Mouse (Mus musculus): ENCODE results near the gene Ikbke.

The Ikbke gene

DNA sequence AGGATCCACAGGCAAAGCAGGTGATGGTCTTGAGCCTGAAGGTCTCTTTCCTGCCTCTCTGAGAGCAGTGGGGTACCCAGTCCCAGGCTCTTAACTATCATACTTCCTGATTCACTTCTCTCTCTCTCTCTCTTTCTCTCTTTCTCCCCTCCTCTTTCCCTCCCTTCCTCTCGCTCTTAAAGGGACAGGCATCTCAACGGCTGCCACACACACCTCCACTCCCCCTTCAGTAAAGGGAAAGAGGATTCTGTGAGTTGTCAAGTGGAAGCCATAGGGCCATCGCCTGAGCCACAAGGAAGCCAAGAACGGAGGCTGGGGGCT is at the start of gene Ikbke:
Gene Ikbke, minus strand, starts transcription at position 151 of the 321 bp plus-strand sequence.
- DNase-seq: no peak

DNA sequence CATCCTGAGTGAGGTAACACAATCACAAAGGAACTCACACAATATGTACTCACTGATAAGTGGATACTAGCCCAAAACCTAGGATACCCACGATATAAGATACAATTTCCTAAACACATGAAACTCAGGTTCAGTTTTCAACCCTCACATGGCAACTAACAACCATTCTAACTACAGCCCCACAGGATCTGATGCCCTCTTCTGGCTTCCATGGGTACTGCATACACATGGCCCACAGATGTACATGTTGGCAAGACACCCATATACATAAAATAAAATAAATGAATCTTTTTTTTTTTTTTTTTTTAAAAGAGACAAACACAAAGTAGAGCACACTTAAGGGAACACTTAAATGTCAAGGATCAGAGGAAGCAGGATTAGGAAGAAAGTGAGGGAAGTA is 49.7 kb upstream of the Ikbke start:
- DNase-seq: peak; percentile 73

DNA sequence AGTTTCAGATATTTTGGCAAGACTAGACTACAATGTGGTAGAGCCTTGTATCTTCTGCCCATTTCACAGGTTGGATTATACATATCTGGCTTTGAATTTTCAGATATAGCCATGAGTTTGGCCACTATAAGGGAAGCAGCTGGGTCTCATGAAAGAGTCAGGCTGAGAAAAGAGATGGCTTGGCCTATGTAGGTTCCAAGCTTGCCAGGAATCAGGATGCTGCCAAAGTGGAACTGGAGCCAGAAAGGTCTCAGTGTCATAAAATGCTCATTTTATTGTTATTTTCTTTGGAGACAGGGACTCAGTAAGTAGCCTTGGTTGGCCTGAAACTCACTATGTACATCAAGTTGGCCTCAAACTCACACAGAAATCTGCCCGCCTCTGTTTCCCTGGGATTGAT is 47.8 kb upstream of the Ikbke start:
- DNase-seq: peak; percentile 58

DNA sequence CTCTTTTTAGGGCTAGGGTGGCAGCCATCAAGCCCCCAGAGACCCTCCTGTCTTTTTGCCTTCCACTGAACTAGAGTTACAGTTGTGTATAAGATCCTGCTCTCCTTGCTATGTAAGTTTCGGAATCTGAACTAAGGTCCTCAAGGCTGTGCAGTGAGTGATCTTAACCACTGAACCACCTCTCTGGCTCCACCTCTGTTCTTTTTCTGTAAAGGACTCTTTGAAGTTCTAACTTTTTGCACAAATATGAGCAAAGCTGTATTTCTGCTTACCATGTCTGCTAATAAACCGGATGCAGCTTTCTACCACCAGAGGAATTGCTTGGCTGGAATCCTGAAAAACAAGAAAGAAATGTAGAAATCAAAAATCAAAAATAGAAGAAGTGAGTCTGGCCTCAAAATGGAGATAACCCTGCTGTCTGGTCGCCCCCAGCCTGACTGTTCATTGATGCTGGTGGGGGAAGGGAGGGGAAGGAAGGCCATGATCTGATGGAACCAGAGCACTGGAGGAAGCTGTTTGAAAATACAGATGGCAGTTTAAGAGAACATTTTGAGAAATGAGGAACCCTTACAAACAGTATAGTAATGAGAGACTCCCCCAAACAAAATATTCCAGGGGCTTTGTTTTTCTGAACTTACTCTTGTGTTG is 45.5 kb upstream of the Ikbke start:
- DNase-seq: no peak

DNA sequence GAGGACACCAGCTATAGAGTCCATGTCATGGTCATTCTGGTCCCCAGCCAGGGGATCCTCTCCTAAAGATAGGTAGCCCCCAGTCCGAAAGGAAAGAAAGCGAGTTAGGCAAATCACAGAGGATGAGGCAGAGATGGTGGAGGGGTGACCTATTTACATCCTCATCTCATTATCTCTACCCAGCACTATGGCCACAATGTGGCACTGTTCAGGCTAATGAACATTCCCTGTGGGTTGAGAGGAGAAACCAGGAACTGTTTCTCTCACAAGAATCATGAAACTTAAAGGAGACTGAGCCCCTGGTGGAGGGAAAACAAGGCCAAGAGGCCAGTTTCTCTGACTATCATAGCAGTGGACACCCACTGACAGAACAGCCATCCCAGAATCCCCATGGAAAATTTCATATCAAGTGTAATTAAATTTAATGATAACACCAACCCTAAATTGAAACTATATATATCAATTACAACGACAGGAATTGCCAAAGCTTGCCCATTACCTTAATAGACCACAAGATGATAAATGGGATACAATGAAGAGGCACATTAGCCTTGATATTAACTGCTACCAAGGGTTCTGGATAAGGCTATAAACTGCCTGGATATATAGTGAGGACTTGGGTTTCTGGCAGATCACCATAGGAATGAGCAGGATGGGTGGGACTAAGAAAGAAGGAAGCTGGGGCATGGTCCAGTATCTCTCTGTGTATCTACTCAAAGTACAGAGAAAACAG is 40.4 kb upstream of the Ikbke start:
- no peak for DNase-seq

DNA sequence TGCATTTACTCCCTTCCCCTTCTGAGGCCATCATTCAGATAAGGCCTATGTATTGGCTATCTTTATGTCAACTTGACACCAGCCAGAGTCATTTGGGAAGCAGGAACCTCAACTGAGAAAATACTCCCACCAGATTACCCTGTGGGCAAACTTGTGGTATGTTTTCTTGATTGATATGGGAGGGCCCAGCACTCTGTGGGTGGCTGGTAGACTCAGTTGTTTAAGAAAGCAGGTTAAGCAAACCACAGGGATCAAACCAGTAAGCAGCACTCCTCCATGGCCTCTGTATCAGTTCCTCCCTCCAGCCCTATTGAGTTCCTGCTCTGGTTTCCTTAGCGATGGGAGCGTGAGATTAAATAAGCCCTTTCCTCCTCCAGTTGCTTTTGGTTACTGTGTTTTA is 39.0 kb upstream of the Ikbke start:
- DNase-seq: no peak

DNA sequence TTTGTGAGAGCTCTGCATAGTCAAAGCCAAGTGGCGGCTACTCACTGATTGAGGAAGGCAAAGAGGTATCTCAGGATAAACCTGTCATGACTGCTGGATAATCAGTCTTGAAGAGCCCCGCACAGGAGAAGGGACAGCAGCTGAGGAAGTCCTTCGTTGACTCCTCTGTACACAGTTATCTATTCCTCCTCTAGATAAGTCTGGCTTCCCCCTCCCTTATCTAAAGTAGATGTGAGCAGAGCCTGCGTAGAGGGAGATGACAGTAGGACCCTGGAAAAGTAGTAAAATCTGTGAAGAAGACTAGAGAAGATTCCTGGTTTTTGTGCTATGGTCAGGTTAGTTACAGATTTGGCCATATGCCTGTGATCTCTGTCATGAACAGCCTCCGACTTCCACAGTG is 38.2 kb upstream of the Ikbke start:
- no peak for DNase-seq

DNA sequence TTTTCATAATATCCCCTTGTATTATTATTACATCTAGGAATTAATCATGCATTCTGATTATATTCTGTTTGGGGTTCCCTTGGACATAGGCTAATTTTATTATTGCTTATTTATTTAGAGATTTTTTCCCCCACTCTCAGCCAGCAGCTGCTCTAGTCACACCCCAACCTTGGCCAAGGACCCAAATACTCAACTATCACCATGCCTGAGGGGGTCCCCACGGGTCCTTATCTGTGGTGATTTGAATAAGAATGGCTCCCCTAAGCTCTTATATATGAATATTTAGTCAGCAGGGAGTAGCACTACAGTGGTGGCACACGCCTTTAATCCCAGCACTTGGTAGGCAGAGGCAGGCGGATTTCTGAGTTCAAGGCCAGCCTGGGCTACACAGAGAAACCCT is 31.9 kb upstream of the Ikbke start:
- DNase-seq: no peak

DNA sequence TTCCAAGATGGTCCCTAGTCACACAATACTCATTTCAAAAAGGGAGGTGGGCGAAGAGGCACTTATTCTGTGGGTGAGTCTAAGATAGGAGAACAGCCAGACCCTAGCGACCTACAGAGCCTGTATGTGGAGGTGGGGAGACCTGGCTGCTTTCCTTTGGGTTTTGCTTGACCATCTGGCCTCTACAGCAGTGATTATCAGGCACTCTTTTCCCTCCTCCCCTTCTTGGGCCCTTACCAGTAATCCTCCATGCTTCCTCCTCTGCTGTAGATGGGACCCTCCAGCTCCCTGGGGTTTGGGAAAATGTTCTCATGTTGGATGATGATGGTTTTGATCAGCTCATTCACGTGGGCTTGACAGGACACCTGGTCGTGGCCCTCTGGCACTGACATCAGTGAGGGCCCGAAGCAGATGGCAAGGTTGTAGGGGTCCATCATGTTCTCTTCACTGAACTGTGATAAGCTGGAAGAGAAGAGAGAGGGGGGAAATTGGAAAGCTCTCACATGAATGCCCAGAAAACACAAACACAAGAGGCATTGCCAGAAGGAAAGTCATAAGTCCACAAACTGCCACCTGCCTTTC is 30.9 kb upstream of the Ikbke start:
- DNase-seq: peak; percentile 74

DNA sequence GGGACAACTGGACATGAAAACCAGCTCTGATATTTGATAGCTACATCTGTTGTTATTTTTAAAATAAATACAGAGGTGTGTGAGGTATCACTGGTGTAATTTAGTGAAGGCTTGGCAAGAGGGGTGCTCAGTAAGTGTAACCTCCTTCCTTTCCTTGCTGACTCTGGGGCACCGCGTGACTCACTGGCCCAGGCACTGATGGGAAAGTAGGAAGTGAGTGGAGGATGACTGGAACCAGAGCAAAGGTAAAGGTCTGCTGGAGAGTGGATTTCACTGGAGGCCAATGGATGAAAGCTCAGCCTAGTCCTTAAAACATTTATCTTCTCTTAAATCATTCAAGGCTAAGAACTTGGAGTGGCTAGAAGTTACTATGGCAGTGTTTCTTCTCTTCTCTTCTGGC is 21.3 kb upstream of the Ikbke start:
- peak; percentile 78 for DNase-seq

DNA sequence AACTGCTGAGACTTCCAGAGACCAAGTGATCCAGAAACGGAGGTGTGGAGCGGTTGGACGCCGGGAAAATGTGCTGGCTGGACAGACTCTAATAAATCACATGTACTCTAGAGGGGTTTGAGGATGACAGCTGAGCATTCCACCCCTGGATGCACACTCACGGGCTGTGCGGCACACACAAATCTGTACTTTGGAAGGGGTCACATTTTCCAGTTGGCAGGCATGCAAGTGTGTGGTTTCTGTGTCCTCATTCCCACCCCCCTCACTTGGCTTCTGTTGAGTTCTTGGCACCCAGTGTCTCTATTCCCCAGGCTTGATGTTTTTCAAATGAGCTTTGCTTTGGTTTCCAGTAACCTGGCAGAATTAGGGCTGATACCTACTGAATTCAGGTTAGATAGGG is 20.4 kb upstream of the Ikbke start:
- peak; percentile 89 for DNase-seq

DNA sequence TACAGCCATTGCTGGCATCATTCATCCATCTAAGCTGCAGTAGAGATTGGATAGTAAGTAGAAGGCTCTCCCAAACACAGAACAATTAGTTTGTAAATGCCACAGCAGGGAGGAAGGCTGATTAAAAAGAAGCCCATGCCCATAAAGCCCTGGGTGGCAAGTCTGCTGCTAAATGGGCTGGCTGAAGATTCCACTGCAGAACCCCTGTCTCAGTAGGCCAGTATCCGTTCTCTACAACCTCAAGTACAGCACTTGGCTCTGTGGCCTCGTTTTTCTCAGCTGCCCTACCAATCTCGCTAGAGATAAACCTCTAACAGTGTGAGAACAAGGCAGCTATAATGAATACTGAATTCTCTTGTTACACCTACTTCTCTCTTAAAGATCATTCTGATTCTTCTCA is 19.8 kb upstream of the Ikbke start:
- peak; percentile 63 for DNase-seq

DNA sequence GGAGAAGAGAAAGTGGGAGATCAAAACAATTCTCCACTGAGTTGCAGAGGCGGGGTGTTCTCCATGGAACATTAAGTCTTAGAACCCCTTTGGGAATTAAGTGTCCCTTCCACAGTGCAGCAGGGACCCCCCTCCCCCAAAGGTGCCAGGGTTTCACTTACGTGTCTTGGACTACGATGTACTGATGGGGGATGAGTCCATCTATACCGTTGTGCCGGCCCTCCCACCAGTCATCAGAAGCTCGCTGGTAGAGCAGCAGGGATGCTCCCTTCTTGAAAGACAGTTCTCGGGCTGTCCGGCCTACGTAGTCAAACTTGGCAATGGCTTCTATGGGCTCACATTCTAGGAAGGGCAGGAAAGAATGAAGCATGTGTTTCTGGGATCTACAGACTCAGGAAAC is 18.8 kb upstream of the Ikbke start:
- peak; percentile 79 for DNase-seq

DNA sequence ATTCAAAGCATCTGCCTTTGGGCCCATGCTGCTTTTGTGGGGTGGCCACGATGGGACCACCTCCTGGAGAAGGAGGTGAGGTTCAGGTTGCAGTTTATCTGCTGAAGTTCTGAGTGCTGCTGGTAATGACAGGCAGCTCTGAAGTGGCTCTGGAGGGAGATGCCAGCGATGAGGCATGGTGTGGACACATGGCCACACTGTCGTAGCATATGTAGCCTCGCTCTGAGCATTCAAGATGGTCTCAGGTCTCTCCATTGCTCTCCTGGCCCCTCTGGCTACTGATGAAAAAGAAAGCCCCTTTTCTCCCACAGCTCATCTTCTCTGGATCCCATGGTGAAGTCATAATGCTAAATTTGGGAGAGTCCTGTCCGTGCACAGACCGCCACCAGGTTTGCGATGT is 17.3 kb upstream of the Ikbke start:
- peak; percentile 83 for DNase-seq

DNA sequence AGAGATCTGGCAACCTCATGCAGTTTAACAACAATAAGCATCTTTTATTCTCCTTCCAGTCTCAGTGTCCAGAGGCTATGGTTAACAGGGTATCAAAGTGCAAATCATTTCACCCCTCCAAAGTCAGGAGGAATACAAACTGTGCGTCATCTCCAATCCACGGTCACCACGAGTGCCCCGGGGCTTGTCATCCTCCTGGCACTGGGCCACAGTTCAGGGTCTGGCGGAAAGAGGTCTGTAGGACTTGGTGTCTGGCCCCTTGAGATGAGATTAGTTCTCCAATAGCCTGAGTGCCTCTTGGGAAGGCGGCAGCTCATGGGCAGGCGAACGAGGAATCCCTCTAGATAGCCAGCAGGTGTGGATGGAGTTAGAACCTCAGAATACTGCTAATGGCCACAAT is 15.8 kb upstream of the Ikbke start:
- DNase-seq: no peak

DNA sequence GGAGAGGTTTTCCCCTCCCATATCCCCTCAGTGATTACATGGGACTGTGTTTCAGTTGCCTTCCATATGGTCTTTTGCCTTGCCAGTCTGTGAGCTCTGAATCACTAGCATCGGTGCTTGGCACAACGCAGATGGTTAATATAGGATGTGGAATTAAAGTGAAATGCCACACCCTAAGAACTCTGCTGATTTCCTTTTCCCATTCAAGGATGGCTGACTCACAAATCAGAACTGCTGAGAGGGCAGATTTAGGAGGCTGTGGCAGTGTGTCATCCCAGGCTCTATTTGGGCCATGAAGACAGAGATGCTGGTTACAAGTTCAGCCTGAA is 14.5 kb upstream of the Ikbke start:
- no peak for DNase-seq

DNA sequence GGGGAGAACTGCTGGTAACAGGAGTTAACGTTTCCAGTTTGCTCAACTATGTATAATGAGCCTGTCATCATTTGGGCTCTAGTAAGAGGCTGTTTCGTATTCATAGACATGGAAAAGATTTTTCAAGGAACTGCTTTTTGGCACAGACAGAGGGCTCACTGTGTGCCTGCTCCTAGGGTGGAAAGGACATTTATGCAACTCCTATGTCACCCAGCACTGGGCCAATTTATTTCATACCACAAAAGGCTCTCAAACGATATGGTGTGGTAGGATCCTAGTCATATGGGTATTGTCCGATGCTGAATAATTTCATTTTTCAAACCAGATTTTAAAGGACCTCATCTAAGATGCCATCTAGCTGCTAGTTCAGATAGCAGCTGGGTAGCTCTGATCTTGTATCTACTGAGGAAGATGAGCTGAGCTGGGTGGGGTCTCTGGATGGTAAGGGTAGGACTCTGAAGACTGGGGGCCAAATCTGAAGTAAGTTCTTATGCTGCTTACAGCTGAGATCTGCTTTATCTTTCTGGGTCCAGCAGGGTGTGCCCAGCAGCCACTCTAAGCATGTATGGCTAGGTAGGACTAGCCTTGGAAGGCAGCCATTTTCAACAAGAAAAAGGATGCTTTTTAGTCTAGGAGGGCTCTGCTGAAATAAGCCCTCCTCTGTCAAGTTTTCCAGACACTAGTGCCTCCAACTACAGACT is 14.0 kb upstream of the Ikbke start:
- no peak for DNase-seq

DNA sequence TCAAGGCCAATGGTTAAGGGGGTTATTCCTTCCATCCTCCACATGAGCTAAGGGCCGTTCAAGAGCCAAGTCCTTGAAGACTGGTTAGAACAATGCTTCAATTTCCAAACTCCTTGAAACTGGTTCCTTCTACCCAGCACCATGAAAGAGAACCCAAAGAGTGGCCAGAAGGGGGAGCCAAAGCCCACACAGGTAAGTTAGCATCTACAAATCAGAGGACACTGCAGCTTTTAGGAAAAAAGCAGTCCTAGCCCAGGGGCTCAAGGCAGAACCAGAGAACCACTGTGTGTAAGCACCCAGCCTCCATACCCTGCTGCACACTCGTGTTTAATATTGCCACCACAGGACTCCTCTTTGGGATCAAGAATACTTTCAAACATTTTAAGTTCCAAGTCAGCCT is 11.2 kb upstream of the Ikbke start:
- no peak for DNase-seq

DNA sequence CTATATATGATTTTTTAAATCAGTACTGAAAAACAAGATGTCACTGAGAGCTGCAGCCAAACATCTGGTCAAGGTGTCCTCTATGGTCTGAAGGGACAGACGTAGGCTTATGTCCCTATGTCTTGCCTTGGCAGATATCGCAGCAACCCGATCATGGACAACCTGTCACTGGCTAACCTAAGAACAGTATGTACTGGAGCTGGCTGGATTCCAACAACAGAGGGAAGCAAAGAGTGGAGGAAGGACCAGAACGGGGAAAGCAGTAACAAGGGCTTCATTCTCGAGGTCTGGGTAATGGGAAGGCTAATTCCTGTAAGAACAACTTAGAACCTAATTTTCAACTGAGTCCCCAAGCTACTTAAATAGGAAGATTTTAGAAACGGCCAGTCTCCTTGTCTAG is 9.5 kb upstream of the Ikbke start:
- no peak for DNase-seq

DNA sequence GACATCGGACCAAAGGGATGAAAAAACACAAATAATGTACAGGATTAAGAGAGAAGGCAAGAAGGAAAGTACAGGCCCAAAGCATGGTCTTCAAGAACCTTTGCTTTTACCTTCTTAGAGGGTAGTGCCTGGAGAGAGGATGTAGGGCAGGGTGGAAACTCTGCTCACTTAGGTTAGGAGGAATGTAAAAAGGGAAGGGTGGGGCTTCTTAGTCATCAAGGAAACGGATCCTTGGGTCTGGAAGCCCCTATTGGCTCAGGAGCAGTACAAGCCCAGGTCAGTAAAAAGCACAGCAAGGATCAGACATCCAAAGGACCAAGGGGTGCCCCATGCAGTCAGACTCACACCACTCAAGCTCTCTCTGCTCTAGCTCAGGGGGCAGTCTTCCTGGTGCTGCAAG is 7.9 kb upstream of the Ikbke start:
- no peak for DNase-seq

DNA sequence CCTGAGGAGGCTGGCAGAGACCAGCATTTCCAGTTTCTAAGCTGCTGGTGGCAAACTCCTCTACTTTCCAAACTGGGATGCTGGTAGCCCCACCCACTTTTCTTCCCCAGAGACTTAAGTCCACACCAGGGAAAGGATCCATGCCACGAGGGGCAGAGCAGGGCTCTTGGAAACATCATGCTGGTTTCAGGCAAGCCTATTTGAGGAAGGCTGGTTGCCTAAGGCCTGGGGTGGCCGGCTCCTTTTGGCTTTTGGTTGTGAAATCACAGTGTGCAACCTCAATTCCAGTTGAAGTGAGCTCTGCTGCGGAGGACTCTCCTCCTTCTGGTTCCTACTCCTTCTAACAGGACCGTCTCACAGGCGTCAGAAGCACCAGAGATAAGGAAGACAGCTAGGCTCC is 7.4 kb upstream of the Ikbke start:
- DNase-seq: peak; percentile 91

DNA sequence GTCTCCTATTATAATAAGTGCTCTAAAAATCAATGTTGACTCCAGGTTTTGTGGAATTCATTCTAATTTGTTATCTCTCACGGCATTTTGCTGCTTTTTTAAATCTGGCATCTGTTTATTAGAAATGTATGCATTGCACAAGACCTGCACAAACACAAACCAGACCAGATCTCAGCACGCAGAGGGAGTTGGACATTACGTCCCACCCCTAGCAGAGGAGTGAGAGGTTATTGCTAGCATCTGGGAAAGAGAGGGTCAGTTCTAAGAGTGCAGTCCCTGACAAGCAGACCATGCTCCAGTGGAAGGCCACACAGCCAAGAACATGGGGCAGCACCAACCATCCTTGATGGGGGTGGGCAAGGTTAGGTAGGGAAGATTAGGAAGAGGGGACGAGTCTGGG is 5.2 kb upstream of the Ikbke start:
- no peak for DNase-seq

DNA sequence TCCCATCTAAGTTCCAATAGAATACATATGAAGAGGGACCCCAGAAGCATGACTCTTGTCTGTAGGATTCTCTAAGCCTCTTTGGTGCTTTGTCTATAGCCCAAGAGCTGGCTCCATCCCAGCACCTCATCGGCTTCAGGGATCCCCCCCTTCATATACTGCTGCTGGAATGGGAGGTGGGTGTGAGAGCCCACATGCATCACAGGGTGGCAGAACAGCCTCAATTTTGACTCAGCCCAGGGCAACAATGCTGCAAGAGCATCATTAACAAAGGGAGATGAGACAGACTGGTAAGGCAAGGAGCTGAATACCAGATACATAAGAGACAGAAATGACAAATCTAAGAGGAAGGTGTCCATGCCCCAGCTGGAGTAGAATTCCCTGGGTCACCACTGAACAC is 4.8 kb upstream of the Ikbke start:
- no peak for DNase-seq

DNA sequence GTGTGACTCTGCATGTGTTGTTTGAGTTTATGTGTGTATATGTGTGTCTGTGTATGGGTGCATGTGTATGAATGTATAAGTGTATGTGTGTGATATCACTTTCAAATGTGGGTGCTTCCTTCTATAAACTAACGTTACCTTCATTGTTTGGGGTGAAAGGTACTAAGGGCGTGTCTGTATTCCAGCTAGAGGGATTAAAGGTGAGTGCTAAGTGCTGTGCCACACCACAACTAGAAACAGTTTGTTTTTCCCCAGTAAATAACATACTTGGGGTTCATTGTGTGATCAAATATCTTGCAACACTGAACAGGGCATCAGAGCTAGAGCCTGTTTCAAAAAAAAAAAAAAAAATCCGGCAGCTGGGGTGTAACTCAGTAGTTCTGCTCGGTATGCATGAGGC is 2.3 kb upstream of the Ikbke start:
- DNase-seq: no peak
